Mouse (Mus musculus): ENCODE measurements around the gene Slc22a5. TPM values are rescaled to one million over a fixed set of nuclear protein-coding genes. Genes with fewer than 3 reads are reported as not detected.

The Slc22a5 gene
- total RNA-seq, 1 experiment = 8.2 TPM

GRCm38 (mm10) chr11:53825409-53825808, 66.1 kb downstream of the Slc22a5 start:
- no peak overlapping the region for H3K4me3 ChIP-seq (ENCODE audit: insufficient read depth in 1 of 2, low read depth in 1 of 2, low read length in 2 of 2, poor library complexity in 1 of 2, severe bottlenecking in 1 of 2)
- H3K9me3 ChIP-seq (ENCODE audit: control insufficient read depth, insufficient read depth, low read depth, low read length) = no peaks in the 10 kb centered on the region
- TF ChIP-seq ZC3H11A (IDR thresholded peaks at IDR 0.05; ENCODE audit: borderline replicate concordance, low read depth, low read length) (no peak), ZNF384 (IDR thresholded peaks at IDR 0.05; ENCODE audit: low read depth, low read length) (no peak), HCFC1 (IDR thresholded peaks at IDR 0.05; ENCODE audit: borderline replicate concordance, insufficient read depth, low read length) (no peak), MAFK (IDR thresholded peaks at IDR 0.05; ENCODE audit: insufficient read depth, low read depth, low read length) (no peak), CHD2 (IDR thresholded peaks at IDR 0.05; ENCODE audit: low read depth, low read length) (no peak)
- H3K27ac ChIP-seq (ENCODE audit: insufficient read depth, low read depth, low read length, poor library complexity, severe bottlenecking) = no peak overlapping the region
- DNase-seq (ENCODE audit: low read depth, low spot score) = no peak
- H3K4me1 ChIP-seq (ENCODE audit: control insufficient read depth in 2 of 2, insufficient read depth in 2 of 2, low read length in 2 of 2, poor library complexity in 1 of 2) = peaks cover 0 to 2% of the 10 kb centered on the region in 2 experiments; a peak in 1 of 4 replicates
- no peaks in the 10 kb centered on the region for H3K36me3 ChIP-seq (ENCODE audit: control insufficient read depth, insufficient read depth, low read length, poor library complexity, severe bottlenecking)
- in situ Hi-C loops (cut with MboI; ENCODE audit: low sequenced_read_pairs in 2 of 2, unreplicated experiment in 2 of 2) = no loop called here
- no peak overlapping the region for H3K9ac ChIP-seq (ENCODE audit: insufficient read depth, low read depth, low read length, poor library complexity, severe bottlenecking)

- in situ Hi-C loops (cut with MboI; ENCODE audit: low sequenced_read_pairs in 2 of 2, unreplicated experiment in 2 of 2) = no loop called here
- no peak for DNase-seq (ENCODE audit: low read depth, low spot score)
- TF ChIP-seq ZNF384 (IDR thresholded peaks at IDR 0.05; ENCODE audit: low read depth, low read length) (no peak), ZC3H11A (IDR thresholded peaks at IDR 0.05; ENCODE audit: borderline replicate concordance, low read depth, low read length) (no peak), MAFK (IDR thresholded peaks at IDR 0.05; ENCODE audit: insufficient read depth, low read depth, low read length) (no peak), HCFC1 (IDR thresholded peaks at IDR 0.05; ENCODE audit: borderline replicate concordance, insufficient read depth, low read length) (no peak), CHD2 (IDR thresholded peaks at IDR 0.05; ENCODE audit: low read depth, low read length) (no peak)
- Histone ChIP-seq H3K4me3 (ENCODE audit: insufficient read depth in 1 of 2, low read depth in 1 of 2, low read length in 2 of 2, poor library complexity in 1 of 2, severe bottlenecking in 1 of 2) (no peak overlapping the region), H3K9me3 (ENCODE audit: control insufficient read depth, insufficient read depth, low read depth, low read length) (no peaks in the 10 kb centered on the region), H3K4me1 (ENCODE audit: control insufficient read depth in 2 of 2, insufficient read depth in 2 of 2, low read length in 2 of 2, poor library complexity in 1 of 2) (peaks cover 0 to 4% of the 10 kb centered on the region in 2 experiments; a peak in 1 of 4 replicates), H3K9ac (ENCODE audit: insufficient read depth, low read depth, low read length, poor library complexity, severe bottlenecking) (no peak overlapping the region), H3K36me3 (ENCODE audit: control insufficient read depth, insufficient read depth, low read length, poor library complexity, severe bottlenecking) (no peaks in the 10 kb centered on the region), H3K27ac (ENCODE audit: insufficient read depth, low read depth, low read length, poor library complexity, severe bottlenecking) (no peak overlapping the region)
Observed at GRCm38 (mm10) chr11:53821945-53822338, 69.5 kb downstream of the Slc22a5 start.

- TF ChIP-seq MAFK (IDR thresholded peaks at IDR 0.05; ENCODE audit: insufficient read depth, low read depth, low read length) = no peak
- TF ChIP-seq HCFC1 (IDR thresholded peaks at IDR 0.05; ENCODE audit: borderline replicate concordance, insufficient read depth, low read length) = no peak
- no peak for TF ChIP-seq CHD2 (IDR thresholded peaks at IDR 0.05; ENCODE audit: low read depth, low read length)
- TF ChIP-seq ZNF384 (IDR thresholded peaks at IDR 0.05; ENCODE audit: low read depth, low read length) = no peak
- TF ChIP-seq ZC3H11A (IDR thresholded peaks at IDR 0.05; ENCODE audit: borderline replicate concordance, low read depth, low read length) = no peak
- no peaks in the 10 kb centered on the region for H3K36me3 ChIP-seq (ENCODE audit: control insufficient read depth, insufficient read depth, low read length, poor library complexity, severe bottlenecking)
- H3K27ac ChIP-seq (ENCODE audit: insufficient read depth, low read depth, low read length, poor library complexity, severe bottlenecking) = no peak overlapping the region
- in situ Hi-C loops (cut with MboI; ENCODE audit: low sequenced_read_pairs in 2 of 2, unreplicated experiment in 2 of 2) = no loop called here
- H3K4me3 ChIP-seq (ENCODE audit: insufficient read depth in 1 of 2, low read depth in 1 of 2, low read length in 2 of 2, poor library complexity in 1 of 2, severe bottlenecking in 1 of 2) = no peak overlapping the region
- peaks cover 0 to 4% of the 10 kb centered on the region in 2 experiments; a peak in 1 of 4 replicates for H3K4me1 ChIP-seq (ENCODE audit: control insufficient read depth in 2 of 2, insufficient read depth in 2 of 2, low read length in 2 of 2, poor library complexity in 1 of 2)
- no peak overlapping the region for H3K9ac ChIP-seq (ENCODE audit: insufficient read depth, low read depth, low read length, poor library complexity, severe bottlenecking)
- no peaks in the 10 kb centered on the region for H3K9me3 ChIP-seq (ENCODE audit: control insufficient read depth, insufficient read depth, low read depth, low read length)
- no peak for DNase-seq (ENCODE audit: low read depth, low spot score)
Observed at GRCm38 (mm10) chr11:53821230-53821944, 70.1 kb downstream of the Slc22a5 start.

GRCm38 (mm10) chr11:53820516-53821170, 70.8 kb downstream of the Slc22a5 start:
- Histone ChIP-seq H3K27ac (ENCODE audit: insufficient read depth, low read depth, low read length, poor library complexity, severe bottlenecking) (no peak overlapping the region), H3K9me3 (ENCODE audit: control insufficient read depth, insufficient read depth, low read depth, low read length) (no peaks in the 10 kb centered on the region), H3K9ac (ENCODE audit: insufficient read depth, low read depth, low read length, poor library complexity, severe bottlenecking) (no peak overlapping the region), H3K36me3 (ENCODE audit: control insufficient read depth, insufficient read depth, low read length, poor library complexity, severe bottlenecking) (no peaks in the 10 kb centered on the region), H3K4me1 (ENCODE audit: control insufficient read depth in 2 of 2, insufficient read depth in 2 of 2, low read length in 2 of 2, poor library complexity in 1 of 2) (peaks cover 0 to 4% of the 10 kb centered on the region in 2 experiments; a peak in 1 of 4 replicates), H3K4me3 (ENCODE audit: insufficient read depth in 1 of 2, low read depth in 1 of 2, low read length in 2 of 2, poor library complexity in 1 of 2, severe bottlenecking in 1 of 2) (no peak overlapping the region)
- TF ChIP-seq ZC3H11A (IDR thresholded peaks at IDR 0.05; ENCODE audit: borderline replicate concordance, low read depth, low read length) (no peak), HCFC1 (IDR thresholded peaks at IDR 0.05; ENCODE audit: borderline replicate concordance, insufficient read depth, low read length) (no peak), CHD2 (IDR thresholded peaks at IDR 0.05; ENCODE audit: low read depth, low read length) (no peak), ZNF384 (IDR thresholded peaks at IDR 0.05; ENCODE audit: low read depth, low read length) (no peak), MAFK (IDR thresholded peaks at IDR 0.05; ENCODE audit: insufficient read depth, low read depth, low read length) (no peak)
- in situ Hi-C loops (cut with MboI; ENCODE audit: low sequenced_read_pairs in 2 of 2, unreplicated experiment in 2 of 2) = no loop called here
- no peak for DNase-seq (ENCODE audit: low read depth, low spot score)

All from ES-E14 (cell line).